Mouse (Mus musculus) liver, embryonic 11.5 days (tissue): ENCODE results near the gene Gm973. TPM values are rescaled to one million over a fixed set of nuclear protein-coding genes. Genes with fewer than 3 reads are reported as not detected.

ENCODE experiments used
- ATAC-seq: fragments of 200-750 bp; cut with Nextera tagmentation; replicated peaks from 2 replicates; pipeline ENCODE4 v1.8.0; 2017; ENCODE audit warnings: moderate number of reproducible peaks, mild to moderate bottlenecking, moderate TSS enrichment, moderate library complexity; ENCODE audit not compliant: low FRiP score
- DNase-seq: peaks from one replicate; pipeline ENCODE4 v3.0.0-alpha.2; 2017; ENCODE audit warnings: low spot score
- H3K27ac ChIP-seq: fragments of 300-500 bp; sonication (generic); 2 replicates; pipeline ENCODE4 v1.5.1; 2014; ENCODE audit warnings: mild to moderate bottlenecking, low read depth, low read length, control low read depth
- H3K27me3 ChIP-seq: fragments of 300-500 bp; sonication (generic); replicated peaks from 2 replicates; pipeline ENCODE4 v1.6.1; 2014; ENCODE audit warnings: low read length, mixed read lengths; ENCODE audit not compliant: control insufficient read depth, insufficient read depth
- H3K36me3 ChIP-seq: fragments of 300-500 bp; sonication (generic); 2 replicates; pipeline ENCODE4 v1.6.1; 2014; ENCODE audit warnings: mild to moderate bottlenecking, low read length, moderate library complexity, mixed read lengths; ENCODE audit not compliant: control insufficient read depth, insufficient read depth
- H3K4me1 ChIP-seq: fragments of 300-500 bp; sonication (generic); replicated peaks from 2 replicates; pipeline ENCODE4 v1.6.1; 2014; ENCODE audit warnings: low read length, mixed read lengths; ENCODE audit not compliant: control insufficient read depth, insufficient read depth
- H3K4me2 ChIP-seq: fragments of 300-500 bp; sonication (generic); 2 replicates; pipeline ENCODE4 v1.6.1; 2014; ENCODE audit warnings: mild to moderate bottlenecking, control low read depth, moderate library complexity
- H3K4me3 ChIP-seq: fragments of 300-500 bp; sonication (generic); 2 replicates; pipeline ENCODE4 v1.5.1; 2014; ENCODE audit warnings: low read depth, low read length, control low read depth
- H3K9ac ChIP-seq: fragments of 300-500 bp; sonication (generic); 2 replicates; pipeline ENCODE4 v1.6.1; 2014; ENCODE audit warnings: low read depth, low read length, control low read depth
- H3K9me3 ChIP-seq: fragments of 300-500 bp; sonication (generic); 2 replicates; pipeline ENCODE4 v1.6.1; 2016; ENCODE audit warnings: low read length, inconsistent platforms, mixed read lengths; ENCODE audit not compliant: control insufficient read depth
- WGBS: fragments of 180-500 bp; shearing (Covaris S2); extraction: QIAGEN DNeasy Blood & Tissue Kit; methylation state at CpG from one replicate; pipeline ENCODE4 v1.1.7; 2014; 5-methylcytosine and 5-hydroxymethylcytosine counted together
- polyA plus RNA-seq: library from polyadenylated mRNA; unstranded; fragments of >200 nt; fragmentation: Nextera tagmentation; extraction: Ambion mirVana; gene quantifications from 2 replicates; pipeline ENCODE4 v1.2.1, GENCODE M21; 2014

The Gm973 gene
- polyA plus RNA-seq, 1 experiment from 2014 or later, result 0.22 TPM

DNA sequence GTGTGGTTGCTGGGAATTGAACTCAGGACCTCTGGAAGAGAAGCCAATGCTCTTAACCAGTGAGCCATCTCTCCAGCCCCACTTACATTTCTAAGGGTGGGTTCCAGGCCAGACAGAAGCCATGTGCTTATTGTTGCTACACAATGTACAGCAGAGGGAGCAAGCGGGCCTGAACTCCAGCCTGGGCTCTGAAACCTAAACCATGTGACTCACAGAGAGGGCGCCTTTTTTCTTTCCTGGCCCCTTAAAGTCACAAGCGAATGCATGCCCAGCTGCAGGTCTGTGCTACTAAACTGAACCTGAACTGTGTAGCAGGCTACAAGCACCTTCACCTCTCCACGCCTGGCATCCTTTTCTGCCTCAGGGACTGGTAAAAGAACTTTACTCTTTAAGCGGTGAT, 92.9 kb downstream of the Gm973 start:
- H3K27ac ChIP-seq, result no peak overlapping the region
- H3K4me3 ChIP-seq, result no peak overlapping the region
- no peaks in the 10 kb centered on the region for H3K36me3 ChIP-seq
- H3K9me3 ChIP-seq, result no peaks in the 10 kb centered on the region
- no peak overlapping the region for H3K9ac ChIP-seq
- H3K27me3 ChIP-seq, result no peaks in the 10 kb centered on the region
- ATAC-seq (no peak), DNase-seq (no peak)
- no peaks in the 10 kb centered on the region for H3K4me1 ChIP-seq
- WGBS, result 70% methylated on average over 5 of the region's 5 CpGs
- H3K4me2 ChIP-seq, result no peak overlapping the region

DNA sequence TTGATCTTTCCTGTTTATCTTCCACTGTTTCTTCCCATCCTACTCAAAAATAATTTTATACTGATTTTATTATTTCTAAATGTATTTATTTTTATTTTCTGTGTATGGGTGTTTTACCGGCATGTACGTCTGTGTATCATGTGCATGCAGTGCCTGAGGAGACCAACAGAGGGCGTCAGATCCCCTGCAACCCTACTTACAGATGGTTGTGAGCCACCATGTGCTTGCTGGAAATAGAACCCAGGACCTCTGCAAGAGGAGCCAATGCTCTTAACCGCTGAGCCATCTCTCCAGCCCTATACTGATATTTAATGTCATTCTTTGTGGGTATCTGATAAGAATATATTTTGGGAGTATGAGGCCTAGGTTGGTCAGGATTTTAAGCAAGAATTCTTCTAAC, 93.4 kb downstream of the Gm973 start:
- DNase-seq, result no peak
- no peaks in the 10 kb centered on the region for H3K36me3 ChIP-seq
- no peaks in the 10 kb centered on the region for H3K9me3 ChIP-seq
- no peak overlapping the region for H3K27ac ChIP-seq
- no peak overlapping the region for H3K9ac ChIP-seq
- no peak overlapping the region for H3K4me3 ChIP-seq
- no peak overlapping the region for H3K4me2 ChIP-seq
- H3K27me3 ChIP-seq, result no peaks in the 10 kb centered on the region
- WGBS, result 77% methylated on average over 4 of the region's 4 CpGs
- no peaks in the 10 kb centered on the region for H3K4me1 ChIP-seq
- no peak for ATAC-seq

GRCm38 (mm10) chr1:59609896-59610295, 93.8 kb downstream of the Gm973 start:
- Histone ChIP-seq H3K27ac (no peak overlapping the region), H3K9ac (no peak overlapping the region), H3K36me3 (no peaks in the 10 kb centered on the region), H3K4me1 (no peaks in the 10 kb centered on the region), H3K9me3 (no peaks in the 10 kb centered on the region), H3K4me2 (no peak overlapping the region), H3K27me3 (no peaks in the 10 kb centered on the region), H3K4me3 (no peak overlapping the region)
- ATAC-seq (no peak), DNase-seq (no peak)
- 60% methylated on average over 10 of the region's 10 CpGs for WGBS

GRCm38 (mm10) chr1:59610929-59611328, 94.9 kb downstream of the Gm973 start:
- 85% methylated on average over 3 of the region's 3 CpGs for WGBS
- Histone ChIP-seq H3K36me3 (no peaks in the 10 kb centered on the region), H3K27me3 (no peaks in the 10 kb centered on the region), H3K4me3 (no peak overlapping the region), H3K4me2 (no peak overlapping the region), H3K9ac (no peak overlapping the region), H3K27ac (no peak overlapping the region), H3K9me3 (no peaks in the 10 kb centered on the region), H3K4me1 (no peaks in the 10 kb centered on the region)
- no peak for ATAC-seq
- no peak for DNase-seq

DNA sequence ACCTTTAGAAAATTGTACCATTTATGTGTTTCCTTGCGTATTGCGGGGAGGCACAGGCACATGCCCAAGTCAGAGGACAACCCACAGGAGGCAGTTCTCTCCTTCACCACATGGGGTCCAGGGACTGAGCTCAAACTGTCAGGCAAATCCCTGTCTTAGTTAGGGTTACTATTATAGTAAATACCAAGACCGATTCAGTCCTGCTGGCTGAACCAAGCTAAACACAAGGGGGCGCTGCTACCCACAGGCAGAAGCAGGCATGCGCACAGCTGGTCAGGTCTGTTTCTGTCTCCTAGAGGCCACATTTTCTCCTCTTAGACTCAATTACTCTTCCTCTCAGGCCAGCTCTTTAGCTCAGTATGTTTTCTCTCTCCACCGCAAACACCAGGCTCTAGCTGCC, 97.7 kb downstream of the Gm973 start:
- Histone ChIP-seq H3K27ac (no peak overlapping the region), H3K27me3 (no peaks in the 10 kb centered on the region), H3K9ac (no peak overlapping the region), H3K4me1 (no peaks in the 10 kb centered on the region), H3K4me2 (no peak overlapping the region), H3K4me3 (no peak overlapping the region), H3K36me3 (no peaks in the 10 kb centered on the region), H3K9me3 (no peaks in the 10 kb centered on the region)
- WGBS, result 33% methylated on average over 6 of the region's 6 CpGs
- peak; percentile 70 for ATAC-seq
- DNase-seq, result peak; percentile 58

- H3K9me3 ChIP-seq, result no peaks in the 10 kb centered on the region
- no peaks in the 10 kb centered on the region for H3K27me3 ChIP-seq
- no peaks in the 10 kb centered on the region for H3K36me3 ChIP-seq
- no peak overlapping the region for H3K4me3 ChIP-seq
- H3K4me2 ChIP-seq, result no peak overlapping the region
- H3K4me1 ChIP-seq, result no peaks in the 10 kb centered on the region
- no peak for ATAC-seq
- DNase-seq, result no peak
- 71% methylated on average over 2 of the region's 2 CpGs for WGBS
- no peak overlapping the region for H3K27ac ChIP-seq
- no peak overlapping the region for H3K9ac ChIP-seq
Measured at GRCm38 (mm10) chr1:59615021-59615420, 99.0 kb downstream of the Gm973 start.

- ATAC-seq (no peak), DNase-seq (no peak)
- no peak overlapping the region for H3K27ac ChIP-seq
- WGBS, result 78% methylated on average over 10 of the region's 10 CpGs
- no peak overlapping the region for H3K4me3 ChIP-seq
- H3K9ac ChIP-seq, result no peak overlapping the region
- no peak overlapping the region for H3K4me2 ChIP-seq
- no peaks in the 10 kb centered on the region for H3K36me3 ChIP-seq
- no peaks in the 10 kb centered on the region for H3K27me3 ChIP-seq
- H3K4me1 ChIP-seq, result no peaks in the 10 kb centered on the region
- H3K9me3 ChIP-seq, result no peaks in the 10 kb centered on the region
Measured at GRCm38 (mm10) chr1:59619201-59619600, 103.1 kb downstream of the Gm973 start.

- no peaks in the 10 kb centered on the region for H3K36me3 ChIP-seq
- DNase-seq (peak; percentile 50), ATAC-seq (peak; percentile 77)
- H3K27me3 ChIP-seq, result no peaks in the 10 kb centered on the region
- no peaks in the 10 kb centered on the region for H3K9me3 ChIP-seq
- no peak overlapping the region for H3K4me3 ChIP-seq
- 32% methylated on average over 5 of the region's 5 CpGs for WGBS
- no peak overlapping the region for H3K27ac ChIP-seq
- no peak overlapping the region for H3K9ac ChIP-seq
- H3K4me1 ChIP-seq, result 0 out of 2 replicates have a peak, but pooled peaks cover 4% of the 10 kb centered on the region
- H3K4me2 ChIP-seq, result no peak overlapping the region
Measured at GRCm38 (mm10) chr1:59623325-59624017, 107.4 kb downstream of the Gm973 start.

- 84% methylated on average over 5 of the region's 5 CpGs for WGBS
Measured at GRCm38 (mm10) chr1:59625410-59625809, 109.3 kb downstream of the Gm973 start.

More at GRCm38 (mm10) chr1:59625410-59625809, 109.3 kb downstream of the Gm973 start:
- Histone ChIP-seq H3K4me1 (0 out of 2 replicates have a peak, but pooled peaks cover 4% of the 10 kb centered on the region), H3K9me3 (no peaks in the 10 kb centered on the region), H3K27ac (no peak overlapping the region), H3K36me3 (no peaks in the 10 kb centered on the region), H3K27me3 (no peaks in the 10 kb centered on the region), H3K9ac (no peak overlapping the region), H3K4me2 (no peak overlapping the region), H3K4me3 (no peak overlapping the region)
- ATAC-seq (no peak), DNase-seq (no peak)
